Mouse (Mus musculus) heart, embryonic 16.5 days (tissue): ENCODE measurements around the gene Chst11. TPM values are rescaled to one million over a fixed set of nuclear protein-coding genes. Genes with fewer than 3 reads are reported as not detected.

Experiments used
- ATAC-seq: fragments of 200-750 bp; cut with Nextera tagmentation; replicated peaks from 2 replicates; pipeline ENCODE4 v1.8.0; 2017; ENCODE audit warnings: moderate number of reproducible peaks; ENCODE audit not compliant: insufficient read depth, low FRiP score; ENCODE audit errors: extremely low read depth
- H3K27ac ChIP-seq: fragments of 300-500 bp; sonication (generic); 2 replicates; pipeline ENCODE4 v1.5.1; 2014; ENCODE audit warnings: mild to moderate bottlenecking, low read length, control low read depth, moderate library complexity
- H3K27me3 ChIP-seq: fragments of 300-500 bp; sonication (generic); 2 replicates; pipeline ENCODE4 v1.6.1; 2014; ENCODE audit warnings: low read length, mixed read lengths; ENCODE audit not compliant: control insufficient read depth, insufficient read depth
- H3K36me3 ChIP-seq: fragments of 300-500 bp; sonication (generic); 2 replicates; pipeline ENCODE4 v1.6.1; 2014; ENCODE audit not compliant: control insufficient read depth, insufficient read depth
- H3K4me1 ChIP-seq: fragments of 300-500 bp; sonication (generic); 2 replicates; pipeline ENCODE4 v1.6.1; 2014; ENCODE audit warnings: low read length, mixed read lengths; ENCODE audit not compliant: control insufficient read depth, insufficient read depth
- H3K4me2 ChIP-seq: fragments of 300-500 bp; sonication (generic); 2 replicates; pipeline ENCODE4 v1.6.1; 2014; ENCODE audit warnings: low read depth, mild to moderate bottlenecking, control low read depth, low read length
- H3K4me3 ChIP-seq: fragments of 300-500 bp; sonication (generic); 2 replicates; pipeline ENCODE4 v1.5.1; 2014; ENCODE audit warnings: mild to moderate bottlenecking, control low read depth, low read length
- H3K9ac ChIP-seq: fragments of 300-500 bp; sonication (generic); 2 replicates; pipeline ENCODE4 v1.6.1; 2014; ENCODE audit warnings: low read length, control low read depth
- H3K9me3 ChIP-seq: fragments of 300-500 bp; sonication (generic); replicated peaks from 2 replicates; pipeline ENCODE4 v1.6.1; 2016; ENCODE audit warnings: low read length; ENCODE audit not compliant: control insufficient read depth
- WGBS: fragments of 180-500 bp; shearing (Covaris S2); extraction: QIAGEN DNeasy Blood & Tissue Kit; methylation state at CpG from one replicate; pipeline ENCODE4 v1.1.7; 2014; 5-methylcytosine and 5-hydroxymethylcytosine counted together
- polyA plus RNA-seq: library from polyadenylated mRNA; unstranded; fragments of >200 nt; fragmentation: Nextera tagmentation; extraction: Ambion mirVana; gene quantifications from 2 replicates; pipeline ENCODE4 v1.2.1, GENCODE M21; 2015

The Chst11 gene
- polyA plus RNA-seq, 1 experiment from 2014 or later: 2.6 TPM

- no peaks in the 10 kb centered on the region for H3K36me3 ChIP-seq
- peak overlapping the region; percentile 86 for H3K4me3 ChIP-seq
- H3K9me3 ChIP-seq: no peaks in the 10 kb centered on the region
- peak overlapping the region; percentile 82 for H3K27ac ChIP-seq
- H3K9ac ChIP-seq: peak overlapping the region; percentile 87
- peaks cover 4% of the 10 kb centered on the region; the same call in 1 of the 2 replicates for H3K27me3 ChIP-seq
- peak overlapping the region; percentile 88 for H3K4me2 ChIP-seq
- 7% methylated on average over 21 of the region's 21 CpGs for WGBS
- H3K4me1 ChIP-seq: peaks cover 39% of the 10 kb centered on the region
- ATAC-seq: no peak
These were observed 1.1 kb downstream of the Chst11 start for GRCm38 (mm10) chr10:82986251-82986992.

DNA sequence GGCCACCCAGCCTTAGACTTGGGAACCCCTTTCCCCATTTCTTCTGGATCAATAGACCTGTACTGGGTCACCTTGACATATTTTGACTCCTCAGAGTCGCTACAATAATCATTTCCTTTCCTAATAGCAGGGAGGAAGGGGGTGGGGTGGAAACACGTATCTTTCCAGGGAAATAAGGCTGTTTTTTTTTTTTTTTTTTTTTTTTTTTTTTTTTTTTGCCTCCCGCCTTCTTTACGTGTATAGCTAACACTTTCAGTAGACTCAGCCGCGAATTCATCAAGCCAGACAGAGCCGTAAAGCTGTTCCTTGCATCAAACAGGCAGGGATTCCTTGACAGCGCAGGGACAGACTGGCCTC is 1.7 kb downstream of the Chst11 start:
- peak overlapping the region; percentile 88 for H3K4me2 ChIP-seq
- no peaks in the 10 kb centered on the region for H3K9me3 ChIP-seq
- peak overlapping the region; percentile 87 for H3K9ac ChIP-seq
- peaks cover 44% of the 10 kb centered on the region for H3K4me1 ChIP-seq
- H3K36me3 ChIP-seq: no peaks in the 10 kb centered on the region
- 25% methylated on average over 8 of the region's 8 CpGs for WGBS
- 0 out of 2 replicates have a peak overlapping the region, but pooled peaks have one; percentile 7 for H3K27ac ChIP-seq
- H3K4me3 ChIP-seq: peak overlapping the region; percentile 86
- no peak for ATAC-seq
- peaks cover 4% of the 10 kb centered on the region; the same call in 1 of the 2 replicates for H3K27me3 ChIP-seq

DNA sequence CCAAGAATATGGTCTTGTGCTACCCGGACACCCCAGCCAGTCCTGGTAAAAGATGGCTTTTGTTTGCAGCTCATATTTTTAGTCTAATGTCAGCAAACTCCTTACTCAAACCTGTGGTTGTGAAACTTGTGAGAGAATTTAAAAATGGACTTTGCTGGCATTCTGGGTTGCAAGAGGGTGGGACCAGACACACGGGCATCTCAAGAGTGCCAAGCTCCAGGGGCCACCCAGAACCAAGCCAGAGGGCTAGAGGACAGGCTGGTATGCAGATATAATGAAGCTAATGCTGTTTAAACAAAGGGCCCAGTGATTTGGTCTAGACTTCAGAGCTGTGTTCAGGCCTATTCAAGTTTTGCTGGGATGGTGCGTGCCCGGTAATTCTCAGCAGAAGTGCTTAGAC is 2.1 kb downstream of the Chst11 start:
- no peaks in the 10 kb centered on the region for H3K9me3 ChIP-seq
- peaks cover 4% of the 10 kb centered on the region; the same call in 1 of the 2 replicates for H3K27me3 ChIP-seq
- peak overlapping the region; percentile 86 for H3K4me3 ChIP-seq
- peaks cover 49% of the 10 kb centered on the region for H3K4me1 ChIP-seq
- H3K36me3 ChIP-seq: no peaks in the 10 kb centered on the region
- peak overlapping the region; percentile 88 for H3K4me2 ChIP-seq
- ATAC-seq: no peak
- WGBS: 49% methylated on average over 4 of the region's 4 CpGs
- peak overlapping the region; percentile 87 for H3K9ac ChIP-seq
- H3K27ac ChIP-seq: 0 out of 2 replicates have a peak overlapping the region, but pooled peaks have one; percentile 10

DNA sequence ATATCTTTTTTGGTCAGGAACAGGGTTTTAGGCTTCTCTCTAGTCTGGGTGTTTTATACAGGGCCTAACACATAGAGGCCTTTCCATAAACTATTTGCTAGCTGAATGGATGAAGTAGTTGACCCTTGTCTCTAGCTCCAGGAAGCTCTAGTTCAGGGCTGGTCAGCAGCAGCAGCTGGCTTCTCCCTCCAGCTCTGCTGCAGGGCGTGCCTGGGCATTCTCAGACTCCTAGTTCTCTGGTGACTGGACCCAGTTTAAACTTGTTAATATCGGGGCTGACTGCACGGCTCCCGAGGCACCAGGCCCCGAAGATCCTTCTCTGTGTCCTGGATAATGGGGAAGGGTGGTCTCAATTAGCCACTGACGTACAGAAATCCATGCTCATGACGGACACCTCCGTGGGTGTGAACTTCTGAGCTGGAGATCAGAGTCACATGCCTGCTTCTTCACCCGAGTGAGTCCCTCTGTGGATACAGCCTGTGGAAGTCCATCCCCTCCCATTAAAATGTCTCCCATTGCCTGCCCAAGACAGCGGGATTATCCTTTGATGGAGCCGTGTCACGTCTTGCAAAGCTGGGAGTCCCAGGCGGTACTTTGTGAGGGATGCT is 4.2 kb downstream of the Chst11 start:
- Histone ChIP-seq H3K9ac (peak overlapping the region; percentile 35), H3K4me2 (no peak overlapping the region), H3K4me3 (no peak overlapping the region), H3K9me3 (no peaks in the 10 kb centered on the region), H3K4me1 (peaks cover 52% of the 10 kb centered on the region), H3K27me3 (no peaks in the 10 kb centered on the region), H3K36me3 (no peaks in the 10 kb centered on the region), H3K27ac (peak overlapping the region; percentile 29)
- 77% methylated on average over 13 of the region's 13 CpGs for WGBS
- no peak for ATAC-seq

- H3K27ac ChIP-seq: peak overlapping the region; percentile 85
- H3K27me3 ChIP-seq: no peaks in the 10 kb centered on the region
- H3K9me3 ChIP-seq: no peaks in the 10 kb centered on the region
- no peaks in the 10 kb centered on the region for H3K36me3 ChIP-seq
- WGBS: 10% methylated on average over 7 of the region's 7 CpGs
- H3K4me2 ChIP-seq: peak overlapping the region; percentile 49
- peaks cover 51% of the 10 kb centered on the region for H3K4me1 ChIP-seq
- H3K9ac ChIP-seq: peak overlapping the region; percentile 45; the same call in 1 of the 2 replicates
- peak; percentile 42 for ATAC-seq
- H3K4me3 ChIP-seq: no peak overlapping the region
These were observed 5.6 kb downstream of the Chst11 start for GRCm38 (mm10) chr10:82990918-82991317.

DNA sequence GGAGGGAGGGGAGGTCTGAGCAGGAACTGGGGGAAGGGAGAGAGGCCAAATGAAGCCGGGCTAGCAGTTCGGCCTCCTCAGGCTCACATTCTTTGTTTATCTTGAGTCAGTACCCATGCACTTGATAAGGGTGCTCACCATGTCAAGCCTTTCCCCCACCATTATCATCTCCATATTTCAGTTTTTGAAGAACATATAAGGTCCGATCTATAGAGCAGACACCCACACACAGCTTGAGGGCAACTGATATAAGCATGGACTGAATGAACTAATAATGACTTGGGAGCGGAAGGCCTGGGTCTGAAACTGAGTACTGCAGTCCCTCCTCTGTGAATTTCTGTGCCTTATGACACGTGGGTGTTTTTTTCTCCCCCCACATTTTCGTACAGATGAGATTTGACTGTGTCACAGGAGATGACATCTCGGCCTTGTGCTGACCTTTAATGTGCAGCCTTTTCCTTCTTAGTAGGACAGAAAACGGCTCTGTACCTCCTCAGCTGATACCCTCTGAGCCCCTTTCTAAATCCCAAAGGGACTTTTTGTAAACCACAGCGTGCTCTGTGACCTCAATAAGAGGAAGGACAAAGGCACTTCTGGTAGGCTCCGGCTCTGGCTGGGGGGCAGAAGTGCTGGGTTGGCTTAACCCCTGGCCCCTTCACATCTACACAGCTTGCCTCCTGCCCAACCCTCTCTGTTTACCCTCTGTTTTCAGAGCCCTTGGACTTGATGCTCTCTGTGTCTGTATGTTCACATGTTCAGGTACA is 6.6 kb downstream of the Chst11 start:
- ATAC-seq: no peak
- peaks cover 47% of the 10 kb centered on the region for H3K4me1 ChIP-seq

DNA sequence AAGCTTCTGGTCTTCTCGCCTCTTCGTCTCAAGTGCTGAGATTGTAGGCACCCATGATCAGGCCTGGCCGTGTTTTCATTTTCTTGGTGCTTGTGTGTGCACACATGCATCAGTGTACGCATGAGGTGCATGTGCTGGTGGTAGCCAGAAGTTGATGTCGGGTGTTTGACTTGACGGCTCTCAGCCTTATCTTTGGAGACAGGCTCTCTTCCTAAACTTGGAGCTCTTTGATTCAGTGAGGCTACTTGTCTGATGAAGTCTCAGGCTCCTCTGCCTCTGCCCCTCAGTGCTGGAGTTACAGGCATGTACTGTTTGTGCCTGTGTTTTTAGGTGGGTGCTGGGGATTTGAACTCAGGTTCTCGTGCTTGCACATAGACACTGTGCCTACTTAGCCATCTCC is 9.0 kb downstream of the Chst11 start:
- 79% methylated on average over 7 of the region's 7 CpGs for WGBS
- Histone ChIP-seq H3K4me3 (no peak overlapping the region), H3K4me2 (no peak overlapping the region), H3K4me1 (peaks cover 38% of the 10 kb centered on the region), H3K9me3 (no peaks in the 10 kb centered on the region), H3K27me3 (no peaks in the 10 kb centered on the region), H3K27ac (no peak overlapping the region), H3K36me3 (no peaks in the 10 kb centered on the region), H3K9ac (no peak overlapping the region)
- no peak for ATAC-seq

More for the DNA sequence above, 6.6 kb downstream of the Chst11 start:
- peak overlapping the region; percentile 5; the same call in 1 of the 2 replicates for H3K4me2 ChIP-seq
- WGBS: 42% methylated on average over 10 of the region's 10 CpGs
- no peaks in the 10 kb centered on the region for H3K36me3 ChIP-seq
- H3K27ac ChIP-seq: peak overlapping the region; percentile 85
- no peaks in the 10 kb centered on the region for H3K9me3 ChIP-seq
- no peak overlapping the region for H3K4me3 ChIP-seq
- H3K27me3 ChIP-seq: no peaks in the 10 kb centered on the region
- peak overlapping the region; percentile 45; the same call in 1 of the 2 replicates for H3K9ac ChIP-seq

DNA sequence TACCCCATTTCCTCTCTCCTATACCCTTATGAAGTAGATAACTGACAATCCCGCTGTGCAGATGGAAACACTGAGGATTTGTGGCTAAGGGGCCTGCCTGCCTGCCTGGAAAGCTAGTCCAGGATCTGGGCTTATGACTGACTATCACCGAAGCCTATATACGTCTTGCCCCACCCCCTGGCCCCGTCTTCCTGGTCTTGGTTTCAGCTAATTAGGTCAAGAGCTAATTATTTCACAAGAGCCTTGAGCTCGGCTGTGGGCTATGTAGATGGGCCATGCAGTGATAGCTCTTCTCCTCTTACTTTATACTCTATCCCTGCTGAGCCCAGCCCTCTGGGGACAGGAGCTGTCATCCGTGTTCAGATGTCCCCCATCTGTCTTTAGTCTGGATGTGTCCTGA is 12.2 kb downstream of the Chst11 start:
- Histone ChIP-seq H3K9ac (no peak overlapping the region), H3K4me2 (no peak overlapping the region), H3K4me1 (peaks cover 16% of the 10 kb centered on the region), H3K36me3 (no peaks in the 10 kb centered on the region), H3K4me3 (no peak overlapping the region), H3K27me3 (no peaks in the 10 kb centered on the region), H3K9me3 (no peaks in the 10 kb centered on the region), H3K27ac (no peak overlapping the region)
- no peak for ATAC-seq
- WGBS: 94% methylated on average over 6 of the region's 6 CpGs
